Mouse (Mus musculus) midbrain, embryonic 12.5 days (tissue): ENCODE data around the gene Syt5. TPM values are rescaled to one million over a fixed set of nuclear protein-coding genes. Genes with fewer than 3 reads are reported as not detected.

Experiments
- ATAC-seq: fragments of 200-750 bp; cut with Nextera tagmentation; 2 replicates; pipeline ENCODE4 v1.8.0; 2017; ENCODE audit warnings: low read depth, moderate TSS enrichment, moderate library complexity; ENCODE audit not compliant: low FRiP score
- H3K27ac ChIP-seq: fragments of 300-500 bp; sonication (generic); replicated peaks from 2 replicates; pipeline ENCODE4 v1.5.1; 2016; ENCODE audit warnings: mild to moderate bottlenecking
- H3K27me3 ChIP-seq: fragments of 300-500 bp; sonication (generic); 2 replicates; pipeline ENCODE4 v1.6.1; 2016; ENCODE audit warnings: mild to moderate bottlenecking
- H3K36me3 ChIP-seq: fragments of 300-500 bp; sonication (generic); 2 replicates; pipeline ENCODE4 v1.6.1; 2016
- H3K4me1 ChIP-seq: fragments of 300-500 bp; sonication (generic); 2 replicates; pipeline ENCODE4 v1.6.1; 2016
- H3K4me2 ChIP-seq: fragments of 300-500 bp; sonication (generic); replicated peaks from 2 replicates; pipeline ENCODE4 v1.6.1; 2016; ENCODE audit warnings: mild to moderate bottlenecking, moderate library complexity
- H3K4me3 ChIP-seq: fragments of 300-500 bp; sonication (generic); 2 replicates; pipeline ENCODE4 v1.5.1; 2016; ENCODE audit warnings: mild to moderate bottlenecking
- H3K9ac ChIP-seq: fragments of 300-500 bp; sonication (generic); replicated peaks from 2 replicates; pipeline ENCODE4 v1.6.1; 2016; ENCODE audit warnings: mild to moderate bottlenecking, moderate library complexity
- H3K9me3 ChIP-seq: fragments of 300-500 bp; sonication (generic); 2 replicates; pipeline ENCODE4 v1.6.1; 2016; ENCODE audit warnings: mild to moderate bottlenecking
- WGBS: fragments of 180-500 bp; shearing (Covaris S2); methylation state at CpG from one replicate; pipeline ENCODE4 v1.1.7; 2016; 5-methylcytosine and 5-hydroxymethylcytosine counted together
- polyA plus RNA-seq: library from polyadenylated mRNA; unstranded; fragments of >200 nt; fragmentation: Nextera tagmentation; extraction: Ambion mirVana; gene quantifications from 2 replicates; pipeline ENCODE4 v1.2.1, GENCODE M21; 2016

Syt5 gene
- polyA plus RNA-seq, 1 experiment from 2014 or later, result 33.8 TPM

DNA sequence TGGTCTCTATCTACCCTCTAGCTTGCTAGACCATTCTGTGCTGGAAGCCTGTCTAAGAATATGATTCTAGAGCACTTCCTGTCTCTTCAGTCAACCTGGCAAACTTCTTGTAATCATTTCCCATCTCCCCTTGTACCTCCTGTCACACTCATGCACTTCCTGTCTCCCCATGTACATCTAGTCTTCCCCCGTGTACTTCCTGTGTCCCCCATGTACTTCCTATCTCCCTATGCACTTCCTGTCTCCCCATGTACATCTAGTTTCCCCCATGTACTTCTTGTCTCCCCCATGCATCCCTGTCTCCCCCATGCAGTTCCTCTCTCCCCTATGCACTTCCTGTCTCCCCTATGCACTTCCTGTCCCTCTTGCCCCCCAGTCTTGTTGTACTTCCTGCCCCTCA is 28.9 kb downstream of the Syt5 start:
- H3K27ac ChIP-seq, result no peak overlapping the region
- no peak overlapping the region for H3K9ac ChIP-seq
- no peak overlapping the region for H3K4me3 ChIP-seq
- 81% methylated on average over 1 of the region's 1 CpGs for WGBS
- H3K4me2 ChIP-seq, result no peak overlapping the region
- no peaks in the 10 kb centered on the region for H3K9me3 ChIP-seq
- ATAC-seq, result no peak
- no peaks in the 10 kb centered on the region for H3K36me3 ChIP-seq
- peaks cover 26% of the 10 kb centered on the region for H3K27me3 ChIP-seq
- peaks cover 26% of the 10 kb centered on the region for H3K4me1 ChIP-seq

DNA sequence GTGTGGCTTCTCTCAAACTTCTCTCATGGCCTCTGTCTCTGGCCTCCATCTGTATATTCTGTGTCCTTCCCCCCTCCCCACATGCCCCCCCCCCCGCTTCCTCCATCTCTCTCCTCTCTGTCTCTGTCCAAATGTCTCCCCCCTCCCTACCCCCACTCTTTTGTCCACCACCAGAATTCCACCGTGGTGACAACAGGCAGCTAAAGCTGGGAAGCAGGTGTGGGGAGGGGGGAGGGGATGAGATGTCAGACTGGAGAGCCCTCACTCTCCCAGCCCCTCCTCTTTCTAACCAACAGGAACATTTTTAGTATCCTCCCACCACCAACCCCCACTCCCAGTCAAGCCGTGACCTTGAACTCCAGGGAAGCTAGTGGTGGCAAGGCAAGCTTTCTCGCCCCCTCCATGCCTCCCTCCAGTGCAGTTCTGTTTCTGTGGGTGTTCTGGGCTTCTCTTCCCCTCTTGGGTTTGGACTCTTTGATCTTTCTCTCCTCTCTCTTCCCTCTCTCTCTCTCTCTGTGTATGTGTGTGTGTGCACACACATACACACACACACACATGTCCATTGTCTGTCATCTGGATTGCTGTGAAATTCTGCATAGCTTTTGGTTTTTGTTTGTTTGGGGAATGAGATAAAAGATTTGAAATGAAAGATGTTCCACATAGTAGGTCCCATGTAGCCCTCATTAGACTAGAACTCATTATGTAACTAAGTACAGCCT is 30.9 kb downstream of the Syt5 start, which contains the start of gene Tnnt1:
TSS of gene Tnnt1 (minus strand) at position 51 of the 719 bp plus-strand sequence.
- Histone ChIP-seq H3K36me3 (no peaks in the 10 kb centered on the region), H3K4me3 (no peak within 1 kb of the TSS), H3K9me3 (no peaks in the 10 kb centered on the region), H3K4me1 (peaks cover 25% of the 10 kb centered on the region), H3K27ac (peak within 1 kb of the TSS; percentile 32; the same call in 1 of the 2 replicates), H3K27me3 (peaks cover 16% of the 10 kb centered on the region), H3K9ac (no peak within 1 kb of the TSS), H3K4me2 (no peak within 1 kb of the TSS)
- WGBS, result 22% methylated on average over 3 of the region's 4 CpGs
- ATAC-seq, result peak; percentile 67

DNA sequence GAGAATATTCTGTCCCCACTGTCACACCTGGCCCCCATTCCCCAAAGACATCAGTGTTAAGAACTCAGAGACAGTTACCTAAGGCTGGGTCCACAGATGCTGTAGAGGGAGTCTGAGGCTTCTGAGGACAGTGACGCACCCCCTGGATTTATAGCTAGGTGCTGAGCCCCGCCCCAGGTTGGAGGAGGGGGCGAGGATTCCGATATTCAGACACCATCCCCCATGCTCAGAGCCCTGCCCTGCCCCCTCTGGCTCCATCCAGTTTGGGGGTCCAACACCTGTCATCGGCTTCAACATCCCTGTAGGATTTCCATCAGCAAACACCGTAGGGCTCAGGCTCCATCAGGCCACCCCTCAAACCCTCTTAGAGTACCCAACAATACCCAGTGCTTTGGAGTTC is 31.5 kb downstream of the Syt5 start:
- 57% methylated on average over 6 of the region's 6 CpGs for WGBS

GRCm38 (mm10) chr7:4513829-4514712 is 33.3 kb downstream of the Syt5 start:
- H3K4me3 ChIP-seq, result no peak overlapping the region
- H3K27ac ChIP-seq, result no peak overlapping the region
- no peak for ATAC-seq
- 48% methylated on average over 6 of the region's 6 CpGs for WGBS
- H3K4me1 ChIP-seq, result peaks cover 24% of the 10 kb centered on the region
- H3K4me2 ChIP-seq, result no peak overlapping the region
- H3K36me3 ChIP-seq, result no peaks in the 10 kb centered on the region
- peak overlapping the region; percentile 6; the same call in 1 of the 2 replicates for H3K9ac ChIP-seq
- no peaks in the 10 kb centered on the region for H3K9me3 ChIP-seq
- H3K27me3 ChIP-seq, result peaks cover 4% of the 10 kb centered on the region; the same call in 1 of the 2 replicates

More for the DNA sequence above, 31.5 kb downstream of the Syt5 start:
- Histone ChIP-seq H3K4me2 (no peak overlapping the region), H3K4me1 (peaks cover 19% of the 10 kb centered on the region), H3K9me3 (no peaks in the 10 kb centered on the region), H3K36me3 (no peaks in the 10 kb centered on the region), H3K27ac (no peak overlapping the region), H3K27me3 (peaks cover 12% of the 10 kb centered on the region), H3K9ac (no peak overlapping the region), H3K4me3 (no peak overlapping the region)
- ATAC-seq, result peak; percentile 21

- Histone ChIP-seq H3K9me3 (no peaks in the 10 kb centered on the region), H3K27me3 (peaks cover 11% of the 10 kb centered on the region), H3K27ac (no peak overlapping the region), H3K36me3 (no peaks in the 10 kb centered on the region), H3K4me1 (peaks cover 24% of the 10 kb centered on the region), H3K4me2 (no peak overlapping the region), H3K4me3 (no peak overlapping the region), H3K9ac (no peak overlapping the region)
- WGBS, result 39% methylated on average over 13 of the region's 13 CpGs
- ATAC-seq, result no peak
Observed at GRCm38 (mm10) chr7:4513236-4513635, 34.1 kb downstream of the Syt5 start.

DNA sequence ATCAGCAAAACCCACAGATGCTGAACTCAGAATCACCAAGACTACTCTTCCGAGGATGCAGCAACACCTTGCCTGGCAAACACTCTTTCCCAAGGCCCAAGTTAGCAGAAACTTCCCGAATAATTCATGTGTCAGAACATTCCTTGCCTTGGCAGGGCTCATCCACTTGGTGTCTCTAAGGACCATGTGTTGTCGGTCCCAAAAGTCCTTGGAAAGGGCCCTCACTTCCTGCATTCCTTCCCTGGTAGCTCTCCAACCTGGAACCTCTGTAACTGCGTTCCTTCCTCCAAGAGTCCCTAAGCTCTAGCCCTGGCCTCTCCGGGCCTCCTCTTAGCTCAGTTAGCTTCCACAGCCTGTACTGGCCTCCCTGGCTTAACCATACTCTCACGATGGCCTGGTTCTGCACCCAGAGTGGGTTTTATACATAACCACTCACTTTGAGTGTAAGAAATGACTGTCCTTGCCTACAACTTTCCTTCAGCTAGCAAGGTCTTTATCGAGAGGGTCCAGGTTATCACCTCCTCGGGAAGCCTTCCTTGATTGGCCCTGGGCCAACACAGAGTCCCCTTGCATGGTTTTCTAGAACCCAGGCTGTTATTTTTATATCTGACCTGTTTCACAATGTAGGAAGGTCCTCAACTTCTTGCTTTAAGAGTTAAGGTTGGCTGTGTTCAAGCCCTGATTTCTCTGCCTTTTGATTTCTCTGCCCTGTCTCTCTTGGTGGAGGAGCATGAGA is 35.7 kb downstream of the Syt5 start:
- 84% methylated on average over 8 of the region's 8 CpGs for WGBS
- no peak for ATAC-seq
- no peak overlapping the region for H3K4me3 ChIP-seq

GRCm38 (mm10) chr7:4509863-4510608 is 37.3 kb downstream of the Syt5 start:
- Histone ChIP-seq H3K9ac (no peak overlapping the region), H3K36me3 (no peaks in the 10 kb centered on the region), H3K4me2 (peak overlapping the region; percentile 20; the same call in 1 of the 2 replicates), H3K9me3 (no peaks in the 10 kb centered on the region), H3K4me3 (no peak overlapping the region), H3K4me1 (peaks cover 12% of the 10 kb centered on the region), H3K27me3 (peaks cover 11% of the 10 kb centered on the region), H3K27ac (peak overlapping the region; percentile 21; the same call in 1 of the 2 replicates)
- peak; percentile 89 for ATAC-seq
- WGBS, result 14% methylated on average over 24 of the region's 24 CpGs

More for the DNA sequence above, 35.7 kb downstream of the Syt5 start:
- peaks cover 11% of the 10 kb centered on the region for H3K27me3 ChIP-seq
- no peak overlapping the region for H3K9ac ChIP-seq
- H3K36me3 ChIP-seq, result no peaks in the 10 kb centered on the region
- no peak overlapping the region for H3K27ac ChIP-seq
- H3K4me2 ChIP-seq, result no peak overlapping the region
- peaks cover 23% of the 10 kb centered on the region for H3K4me1 ChIP-seq
- H3K9me3 ChIP-seq, result no peaks in the 10 kb centered on the region

DNA sequence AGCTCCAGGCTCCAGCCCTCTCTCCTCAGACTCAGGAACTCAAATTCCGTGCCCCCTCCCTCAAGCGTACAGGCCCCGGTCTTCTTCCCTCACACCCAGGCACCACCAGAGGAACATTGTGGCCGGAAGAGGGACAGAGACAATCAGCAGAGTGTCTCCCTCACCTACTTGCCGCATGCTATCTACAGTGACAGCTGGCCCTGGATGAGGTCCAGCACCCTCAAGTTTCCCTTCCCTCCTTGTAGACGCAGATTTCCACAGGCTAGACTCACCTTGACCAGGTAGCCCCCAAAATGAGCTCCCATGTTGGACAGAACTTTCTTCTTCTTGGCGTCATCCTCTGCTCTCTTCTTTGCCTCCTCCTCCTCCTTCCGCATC is 38.6 kb downstream of the Syt5 start:
- no peak overlapping the region for H3K4me2 ChIP-seq
- H3K9ac ChIP-seq, result no peak overlapping the region
- no peak overlapping the region for H3K4me3 ChIP-seq
- peaks cover 14% of the 10 kb centered on the region for H3K27me3 ChIP-seq
- H3K4me1 ChIP-seq, result 0 out of 2 replicates have a peak, but pooled peaks cover 6% of the 10 kb centered on the region
- no peaks in the 10 kb centered on the region for H3K36me3 ChIP-seq
- H3K27ac ChIP-seq, result no peak overlapping the region
- no peaks in the 10 kb centered on the region for H3K9me3 ChIP-seq
- 90% methylated on average over 8 of the region's 8 CpGs for WGBS
- ATAC-seq, result no peak

DNA sequence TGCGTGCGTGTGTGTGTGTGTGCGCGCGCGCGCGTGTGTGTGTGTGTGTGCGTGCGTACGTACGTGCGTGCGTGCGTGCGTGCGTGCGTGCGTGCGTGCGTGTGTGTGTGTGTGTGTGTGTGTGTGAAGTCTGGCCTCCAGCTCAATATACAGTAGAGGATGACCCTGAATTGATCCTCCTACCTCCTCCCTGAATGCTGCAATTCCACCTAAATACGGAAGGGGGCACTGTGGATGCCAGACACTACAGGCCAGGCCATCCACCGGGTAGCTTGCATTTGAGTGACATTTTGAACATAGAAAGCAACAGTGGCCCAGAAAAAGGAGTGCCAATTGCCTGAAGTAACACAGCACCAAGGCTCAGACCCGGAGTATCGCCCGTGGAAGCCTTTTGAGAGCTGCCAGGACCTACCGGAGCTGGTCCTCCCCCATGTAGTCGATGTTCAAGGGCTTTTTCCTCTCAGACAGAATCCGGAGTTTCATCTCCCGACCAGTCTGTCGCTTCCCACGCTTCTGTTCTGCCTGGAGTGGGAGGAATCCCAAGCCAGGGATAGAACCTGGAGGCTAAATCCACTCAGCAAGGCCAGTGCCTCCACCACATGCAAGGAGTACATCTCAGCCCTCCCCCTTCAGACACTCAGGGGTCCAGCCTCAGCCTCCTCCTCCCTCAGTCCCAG is 39.1 kb downstream of the Syt5 start:
- Histone ChIP-seq H3K27me3 (peaks cover 14% of the 10 kb centered on the region), H3K4me2 (no peak overlapping the region), H3K9ac (no peak overlapping the region), H3K4me1 (0 out of 2 replicates have a peak, but pooled peaks cover 6% of the 10 kb centered on the region), H3K4me3 (no peak overlapping the region), H3K9me3 (no peaks in the 10 kb centered on the region), H3K27ac (no peak overlapping the region), H3K36me3 (no peaks in the 10 kb centered on the region)
- WGBS, result 73% methylated on average over 32 of the region's 32 CpGs
- ATAC-seq, result no peak

DNA sequence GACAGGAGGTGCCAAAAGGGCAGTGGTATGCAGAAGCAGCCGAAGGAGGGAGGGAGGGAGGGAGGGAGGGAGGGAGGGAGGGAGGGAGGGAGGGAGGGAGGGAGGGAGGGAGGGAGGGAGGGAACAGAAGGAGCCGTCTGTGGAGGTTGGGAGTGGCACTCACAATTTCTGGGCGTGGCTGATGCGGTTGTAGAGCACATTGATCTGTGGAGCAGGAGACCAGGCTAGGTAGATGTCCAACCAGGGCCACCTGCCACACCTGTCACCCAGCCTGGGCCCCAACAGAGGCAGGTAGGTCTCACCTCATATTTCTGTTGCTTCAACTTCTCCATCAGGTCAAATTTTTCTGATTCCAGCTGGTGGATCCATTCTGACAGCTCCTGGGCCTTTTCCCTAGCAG is 40.1 kb downstream of the Syt5 start:
- 0 out of 2 replicates have a peak, but pooled peaks cover 6% of the 10 kb centered on the region for H3K4me1 ChIP-seq
- no peak overlapping the region for H3K9ac ChIP-seq
- no peaks in the 10 kb centered on the region for H3K36me3 ChIP-seq
- no peak overlapping the region for H3K4me3 ChIP-seq
- ATAC-seq, result no peak
- H3K9me3 ChIP-seq, result no peaks in the 10 kb centered on the region
- no peak overlapping the region for H3K27ac ChIP-seq
- 100% methylated on average over 2 of the region's 4 CpGs for WGBS
- H3K4me2 ChIP-seq, result no peak overlapping the region
- peaks cover 14% of the 10 kb centered on the region for H3K27me3 ChIP-seq
